Mouse (Mus musculus): ENCODE results near the gene Apopt1. TPM values are rescaled to one million over a fixed set of nuclear protein-coding genes. Genes with fewer than 3 reads are reported as not detected.
A peak's percentile ranks its signal among the peaks of the same experiment; 100 is the strongest.
"Not testable (repeated sequence)": the region's sequence is repeated elsewhere in the genome, so short reads cannot be mapped to it uniquely, and the experiment has no call there.

Gene Apopt1
- total RNA-seq, 2 experiments from 2014 or later: 51.3 to 60.9 TPM

- ATAC-seq (replicated peaks; ENCODE audit: poor library complexity, severe bottlenecking): no peak
These were observed 9.8 kb upstream of the Apopt1 start for GRCm38 (mm10) chr12:111703301-111703700.

GRCm38 (mm10) chr12:111704609-111705008, 8.5 kb upstream of the Apopt1 start:
- ATAC-seq (replicated peaks; ENCODE audit: poor library complexity, severe bottlenecking): no peak

GRCm38 (mm10) chr12:111705186-111705973, 7.7 kb upstream of the Apopt1 start:
- ATAC-seq (replicated peaks; ENCODE audit: poor library complexity, severe bottlenecking): no peak

GRCm38 (mm10) chr12:111708181-111708580, 4.9 kb upstream of the Apopt1 start:
- no peak for ATAC-seq (replicated peaks; ENCODE audit: poor library complexity, severe bottlenecking)

GRCm38 (mm10) chr12:111710091-111710490, 3.0 kb upstream of the Apopt1 start:
- no peak for ATAC-seq (replicated peaks; ENCODE audit: poor library complexity, severe bottlenecking)

- ATAC-seq (replicated peaks; ENCODE audit: poor library complexity, severe bottlenecking): no peak
These were observed 585 bp upstream of the Apopt1 start for GRCm38 (mm10) chr12:111712476-111712875.

GRCm38 (mm10) chr12:111713880-111714279, 819 bp downstream of the Apopt1 start:
- ATAC-seq (replicated peaks; ENCODE audit: poor library complexity, severe bottlenecking): not testable (repeated sequence)

GRCm38 (mm10) chr12:111716505-111716904, 3.4 kb downstream of the Apopt1 start:
- no peak for ATAC-seq (replicated peaks; ENCODE audit: poor library complexity, severe bottlenecking)

GRCm38 (mm10) chr12:111718656-111719055, 5.6 kb downstream of the Apopt1 start:
- ATAC-seq (replicated peaks; ENCODE audit: poor library complexity, severe bottlenecking): no peak

GRCm38 (mm10) chr12:111720222-111720621, 7.2 kb downstream of the Apopt1 start:
- ATAC-seq (replicated peaks; ENCODE audit: poor library complexity, severe bottlenecking): no peak

- ATAC-seq (replicated peaks; ENCODE audit: poor library complexity, severe bottlenecking): no peak
These were observed 9.6 kb downstream of the Apopt1 start for GRCm38 (mm10) chr12:111722654-111723053.

GRCm38 (mm10) chr12:111724638-111725337, 11.7 kb downstream of the Apopt1 start:
- ATAC-seq (replicated peaks; ENCODE audit: poor library complexity, severe bottlenecking): no peak

- no peak for ATAC-seq (replicated peaks; ENCODE audit: poor library complexity, severe bottlenecking)
These were observed 12.5 kb downstream of the Apopt1 start for GRCm38 (mm10) chr12:111725338-111726121.

GRCm38 (mm10) chr12:111726122-111726463, 13.0 kb downstream of the Apopt1 start:
- peak; percentile 95 for ATAC-seq (replicated peaks; ENCODE audit: poor library complexity, severe bottlenecking)

- ATAC-seq (replicated peaks; ENCODE audit: poor library complexity, severe bottlenecking): no peak
These were observed 14.9 kb downstream of the Apopt1 start for GRCm38 (mm10) chr12:111727956-111728355.

- ATAC-seq (replicated peaks; ENCODE audit: poor library complexity, severe bottlenecking): peak; percentile 100
These were observed 19.1 kb downstream of the Apopt1 start for GRCm38 (mm10) chr12:111731822-111732807.

- no peak for ATAC-seq (replicated peaks; ENCODE audit: poor library complexity, severe bottlenecking)
These were observed 19.9 kb downstream of the Apopt1 start for GRCm38 (mm10) chr12:111732921-111733320.

GRCm38 (mm10) chr12:111734912-111735311, 21.9 kb downstream of the Apopt1 start:
- ATAC-seq (replicated peaks; ENCODE audit: poor library complexity, severe bottlenecking): no peak

GRCm38 (mm10) chr12:111736676-111737075, 23.6 kb downstream of the Apopt1 start:
- not testable (repeated sequence) for ATAC-seq (replicated peaks; ENCODE audit: poor library complexity, severe bottlenecking)

- no peak for ATAC-seq (replicated peaks; ENCODE audit: poor library complexity, severe bottlenecking)
These were observed 24.3 kb downstream of the Apopt1 start for GRCm38 (mm10) chr12:111737370-111737769.
